Mouse (Mus musculus) left cerebral cortex, adult 2 months (tissue): ENCODE measurements at regions not wholly inside any gene's neighbourhood (a gene's known extent, or its start where the extent isn't known, plus 50 kb on each side); places are given as distances from the start of the nearest gene placed in this dataset.

ENCODE experiments used
- DNase-seq, 2 experiments: peaks; one replicate each; pipeline ENCODE4 v3.0.0; 2021 to 2022; ENCODE audit warnings: low spot score in 2 of 2, mixed read lengths in 1 of 2; ENCODE audit errors: extremely low spot score in 1 of 2
- H3K27ac ChIP-seq: fragments of 200-600 bp; 2 replicates; pipeline ENCODE4 v1.8.1; 2022
- H3K4me3 ChIP-seq: fragments of 200-600 bp; 2 replicates; pipeline ENCODE4 v1.8.1; 2022
- CTCF ChIP-seq: fragments of 200-600 bp; IDR thresholded peaks from 2 replicates; pipeline ENCODE4 v1.8.1; 2022; ENCODE audit warnings: antibody characterized with exemption, mild to moderate bottlenecking, moderate library complexity
- intact Hi-C: fragments of 180-260 bp; cut with DNase I; formaldehyde crosslinking; loops from one replicate; pipeline ENCODE4 v1.15.1; 2025

GRCm38 (mm10) chr13:57365096-57365495 is 469.3 kb upstream of the Trpc7 start:
- TF ChIP-seq CTCF = no peak
- Histone ChIP-seq H3K4me3 (no peak overlapping the region), H3K27ac (no peak overlapping the region)
- no peak for DNase-seq
- intact Hi-C loops = no loop called here

- no peak overlapping the region for H3K27ac ChIP-seq
- no peak for TF ChIP-seq CTCF
- intact Hi-C loops = no loop called here
- no peak for DNase-seq
- H3K4me3 ChIP-seq = no peak overlapping the region
Observed at GRCm38 (mm10) chr13:57364396-57364795, 468.6 kb upstream of the Trpc7 start.

- no peak overlapping the region for H3K27ac ChIP-seq
- TF ChIP-seq CTCF = no peak
- no peak for DNase-seq
- H3K4me3 ChIP-seq = no peak overlapping the region
- intact Hi-C loops = no loop called here
Observed at GRCm38 (mm10) chr13:57362563-57362962, 466.8 kb upstream of the Trpc7 start.

- no peak for DNase-seq
- intact Hi-C loops = no loop called here
- H3K4me3 ChIP-seq = no peak overlapping the region
- TF ChIP-seq CTCF = no peak
- no peak overlapping the region for H3K27ac ChIP-seq
Observed at GRCm38 (mm10) chr13:57361286-57361685, 465.5 kb upstream of the Trpc7 start.

- intact Hi-C loops = no loop called here
- H3K27ac ChIP-seq = no peak overlapping the region
Observed at GRCm38 (mm10) chr13:57354606-57355005, 458.8 kb upstream of the Trpc7 start.

GRCm38 (mm10) chr13:57353976-57354375 is 458.2 kb upstream of the Trpc7 start:
- no peak overlapping the region for H3K4me3 ChIP-seq
- TF ChIP-seq CTCF = no peak
- no peak overlapping the region for H3K27ac ChIP-seq
- DNase-seq = no peak
- intact Hi-C loops = no loop called here

More at GRCm38 (mm10) chr13:57354606-57355005, 458.8 kb upstream of the Trpc7 start:
- no peak for TF ChIP-seq CTCF
- no peak for DNase-seq
- H3K4me3 ChIP-seq = no peak overlapping the region

GRCm38 (mm10) chr13:57350828-57351227 is 455.0 kb upstream of the Trpc7 start:
- no peak for TF ChIP-seq CTCF
- DNase-seq = no peak
- H3K4me3 ChIP-seq = no peak overlapping the region
- intact Hi-C loops = no loop called here
- no peak overlapping the region for H3K27ac ChIP-seq

GRCm38 (mm10) chr13:57338676-57339075 is 442.9 kb upstream of the Trpc7 start:
- no peak for DNase-seq
- no peak for TF ChIP-seq CTCF
- intact Hi-C loops = no loop called here

GRCm38 (mm10) chr13:57336596-57336995 is 440.8 kb upstream of the Trpc7 start:
- no peak overlapping the region for H3K27ac ChIP-seq

More at GRCm38 (mm10) chr13:57338676-57339075, 442.9 kb upstream of the Trpc7 start:
- Histone ChIP-seq H3K27ac (no peak overlapping the region), H3K4me3 (no peak overlapping the region)

GRCm38 (mm10) chr13:57332976-57333375 is 437.2 kb upstream of the Trpc7 start:
- no peak for DNase-seq
- TF ChIP-seq CTCF = no peak
- H3K4me3 ChIP-seq = no peak overlapping the region
- intact Hi-C loops = no loop called here
- no peak overlapping the region for H3K27ac ChIP-seq

More at GRCm38 (mm10) chr13:57336596-57336995, 440.8 kb upstream of the Trpc7 start:
- no peak for DNase-seq
- no peak for TF ChIP-seq CTCF
- no peak overlapping the region for H3K4me3 ChIP-seq
- intact Hi-C loops = no loop called here

GRCm38 (mm10) chr13:57331868-57332267 is 436.1 kb upstream of the Trpc7 start:
- intact Hi-C loops = no loop called here
- no peak for DNase-seq
- no peak overlapping the region for H3K4me3 ChIP-seq
- H3K27ac ChIP-seq = no peak overlapping the region
- TF ChIP-seq CTCF = no peak

GRCm38 (mm10) chr13:57325306-57325925 is 429.6 kb upstream of the Trpc7 start:
- intact Hi-C loops = no loop called here
- TF ChIP-seq CTCF = no peak
- Histone ChIP-seq H3K4me3 (no peak overlapping the region), H3K27ac (no peak overlapping the region)
- no peak for DNase-seq
